Mouse (Mus musculus): ENCODE data around the gene Habp4. TPM values are rescaled to one million over a fixed set of nuclear protein-coding genes. Genes with fewer than 3 reads are reported as not detected.

Gene Habp4
- polyA plus RNA-seq, 1 experiment = 21.0 TPM

Other genes starting within 250 kb of the Habp4 start
- not detected in 2 replicates for gene Hsd17b3, start 72.6 kb upstream of the Habp4 start, polyA plus RNA-seq (2012; ENCODE audit: insufficient read depth, insufficient read length, missing spikeins)
- 2.4 and 7.6 TPM in 2 replicates for gene Slc35d2, start 32.5 kb upstream of the Habp4 start, polyA plus RNA-seq (2012; ENCODE audit: insufficient read depth, insufficient read length, missing spikeins)
- 5.9 and 14.9 TPM in 2 replicates for gene Zfp367, start 8.6 kb upstream of the Habp4 start, polyA plus RNA-seq (2012; ENCODE audit: insufficient read depth, insufficient read length, missing spikeins)
- gene Cdc14b, start 113.5 kb downstream of the Habp4 start, polyA plus RNA-seq (2012; ENCODE audit: insufficient read depth, insufficient read length, missing spikeins) = 3.1 and 6.9 TPM in 2 replicates
- 58.9 and 62.9 TPM in 2 replicates for gene Aaed1, start 150.9 kb downstream of the Habp4 start, polyA plus RNA-seq (2012; ENCODE audit: insufficient read depth, insufficient read length, missing spikeins)
- 155 and 172 TPM in 2 replicates for gene Ctsl, start 209.1 kb downstream of the Habp4 start, polyA plus RNA-seq (2012; ENCODE audit: insufficient read depth, insufficient read length, missing spikeins)